Mouse (Mus musculus) kidney, adult 2 months (tissue): ENCODE measurements around the gene Bcl2l2.

Source experiments
- CTCF ChIP-seq: fragments of 200-500 bp; conservative IDR thresholded peaks from 2 replicates; pipeline ENCODE4 v1.5.1; 2011; ENCODE audit warnings: low read depth, mild to moderate bottlenecking, control low read depth, low read length, moderate library complexity, mixed read lengths; ENCODE audit not compliant: insufficient read depth, insufficient read length
- POLR2A ChIP-seq: fragments of 200-500 bp; IDR thresholded peaks from one replicate; pipeline ENCODE4 v1.6.1; 2011; ENCODE audit warnings: low read depth, low read length, control low read depth

- TF ChIP-seq CTCF (0 out of 2 replicates have a peak, but pooled peaks have one; percentile 6), POLR2A (peak; percentile 25)
Measured at GRCm38 (mm10) chr14:54863501-54864312, 19.5 kb upstream of the Bcl2l2 start.
